Mouse (Mus musculus) ES-Bruce4 (cell line): ENCODE results near the gene Lrp8. TPM values are rescaled to one million over a fixed set of nuclear protein-coding genes. Genes with fewer than 3 reads are reported as not detected.

Experiments used
- H3K27ac ChIP-seq: 2 replicates; pipeline ENCODE4 v1.5.1; 2012; ENCODE audit warnings: low read length, inconsistent platforms; ENCODE audit not compliant: insufficient read depth
- H3K27me3 ChIP-seq: 2 replicates; pipeline ENCODE4 v1.6.1; 2012; ENCODE audit warnings: mild to moderate bottlenecking, low read length, inconsistent platforms; ENCODE audit not compliant: control insufficient read depth, poor library complexity, insufficient read depth, severe bottlenecking
- H3K36me3 ChIP-seq: 2 replicates; pipeline ENCODE4 v1.6.1; 2012; ENCODE audit warnings: inconsistent platforms, mild to moderate bottlenecking, low read length, moderate library complexity; ENCODE audit not compliant: control insufficient read depth, poor library complexity, insufficient read depth, severe bottlenecking
- H3K4me1 ChIP-seq: one replicate; pipeline ENCODE4 v1.8.1; 2011; ENCODE audit warnings: low read length; ENCODE audit not compliant: control insufficient read depth, insufficient read depth
- H3K4me3 ChIP-seq: 2 replicates; pipeline ENCODE4 v1.5.1; 2011; ENCODE audit warnings: low read depth, mild to moderate bottlenecking, low read length
- H3K9ac ChIP-seq: 2 replicates; pipeline ENCODE4 v1.6.1; 2012; ENCODE audit warnings: low read depth, mild to moderate bottlenecking, inconsistent platforms; ENCODE audit not compliant: poor library complexity, severe bottlenecking
- H3K9me3 ChIP-seq: replicated peaks from 2 replicates; pipeline ENCODE4 v1.6.1; 2012; ENCODE audit warnings: mild to moderate bottlenecking, low read length, inconsistent platforms; ENCODE audit not compliant: control insufficient read depth, poor library complexity, insufficient read depth, severe bottlenecking
- CTCF ChIP-seq: IDR thresholded peaks from one replicate; pipeline ENCODE4 v1.8.1; 2011; ENCODE audit warnings: low read depth, low read length
- EP300 ChIP-seq: IDR thresholded peaks from 2 replicates; pipeline ENCODE4 v1.6.1; 2011; ENCODE audit warnings: low read depth, low read length; ENCODE audit not compliant: insufficient read depth
- POLR2A ChIP-seq: IDR thresholded peaks from one replicate; pipeline ENCODE4 v1.8.1; 2011; ENCODE audit warnings: low read length; ENCODE audit not compliant: insufficient read depth
- polyA plus RNA-seq: library from polyadenylated mRNA; stranded (reverse); fragments of >200 nt; gene quantifications from 2 replicates; pipeline ENCODE4 v1.2.4, GENCODE M21; 2011; ENCODE audit warnings: low read depth; ENCODE audit not compliant: missing spikeins, insufficient read depth, insufficient read length

Gene Lrp8
- polyA plus RNA-seq, 1 experiment, result 26.8 TPM

DNA sequence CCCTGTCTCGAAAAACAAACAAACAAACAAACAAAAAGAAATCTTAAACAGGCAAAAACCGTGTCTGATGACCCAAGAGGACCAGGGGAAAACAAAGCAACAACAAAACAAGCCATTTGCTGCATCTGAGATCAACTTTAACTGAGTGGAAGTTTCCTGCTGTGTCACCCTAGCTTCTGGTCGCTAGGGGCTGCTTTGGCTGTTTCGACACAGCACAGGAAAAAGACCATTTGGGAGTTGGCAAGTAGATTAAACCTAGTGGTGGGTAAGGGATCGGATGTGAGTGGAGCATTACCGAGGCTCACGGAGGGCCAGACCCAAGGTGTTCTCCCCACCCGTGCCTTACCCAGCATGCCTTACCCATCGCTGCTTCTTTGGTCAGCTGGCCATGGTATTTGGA, 104.5 kb downstream of the Lrp8 start:
- Histone ChIP-seq H3K36me3 (no peaks in the 10 kb centered on the region; the same call in 1 of the 2 replicates), H3K4me1 (no peaks in the 10 kb centered on the region), H3K27ac (no peak overlapping the region), H3K9me3 (no peaks in the 10 kb centered on the region), H3K27me3 (no peaks in the 10 kb centered on the region), H3K4me3 (no peak overlapping the region), H3K9ac (no peak overlapping the region)
- TF ChIP-seq CTCF (no peak), POLR2A (no peak), EP300 (no peak)

DNA sequence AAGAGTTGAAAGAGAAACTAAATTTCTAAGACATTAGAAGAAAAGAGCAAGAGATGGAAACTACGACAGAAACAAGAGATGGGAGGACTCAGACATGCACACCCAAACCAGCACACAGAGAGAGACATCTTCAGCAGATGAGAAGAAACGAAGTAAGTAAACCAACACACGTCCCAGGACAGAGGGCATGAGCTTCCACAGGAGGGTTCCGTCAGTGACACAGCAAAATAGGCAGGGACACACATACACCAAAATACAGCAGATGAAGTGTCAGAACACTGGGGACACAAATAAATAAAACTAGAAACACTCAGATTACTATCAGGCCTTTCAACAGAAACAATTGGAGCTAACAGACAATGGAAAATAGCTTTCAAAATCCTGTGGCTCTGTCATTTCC, 108.0 kb downstream of the Lrp8 start:
- Histone ChIP-seq H3K4me1 (no peaks in the 10 kb centered on the region), H3K4me3 (no peak overlapping the region), H3K27ac (no peak overlapping the region), H3K27me3 (no peaks in the 10 kb centered on the region), H3K36me3 (peaks cover 6% of the 10 kb centered on the region; the same call in 1 of the 2 replicates), H3K9ac (no peak overlapping the region), H3K9me3 (no peaks in the 10 kb centered on the region)
- TF ChIP-seq CTCF, result no peak
- no peak for TF ChIP-seq EP300
- TF ChIP-seq POLR2A, result no peak

DNA sequence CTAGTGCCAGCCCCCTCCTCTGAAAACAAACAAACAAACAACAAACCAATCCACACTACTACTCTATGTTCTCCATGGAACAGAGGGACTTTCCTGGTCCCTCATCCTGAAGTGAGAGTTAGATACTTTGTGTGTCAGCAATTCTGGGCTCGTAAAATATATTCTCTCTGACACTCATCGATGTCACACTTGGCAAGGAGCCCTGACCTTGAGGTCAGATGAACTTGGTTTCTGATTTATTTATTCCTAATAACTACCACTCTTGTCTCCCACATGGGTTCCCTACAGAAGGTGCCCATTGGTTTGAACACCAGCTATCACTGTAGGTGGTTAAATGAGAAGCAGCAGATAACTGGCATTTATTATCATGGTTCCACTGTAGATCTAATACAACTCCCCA, 118.3 kb downstream of the Lrp8 start:
- TF ChIP-seq POLR2A (no peak), EP300 (no peak), CTCF (no peak)
- Histone ChIP-seq H3K9ac (no peak overlapping the region), H3K27ac (no peak overlapping the region), H3K36me3 (no peaks in the 10 kb centered on the region), H3K4me1 (no peaks in the 10 kb centered on the region), H3K27me3 (no peaks in the 10 kb centered on the region), H3K9me3 (no peaks in the 10 kb centered on the region), H3K4me3 (no peak overlapping the region)

DNA sequence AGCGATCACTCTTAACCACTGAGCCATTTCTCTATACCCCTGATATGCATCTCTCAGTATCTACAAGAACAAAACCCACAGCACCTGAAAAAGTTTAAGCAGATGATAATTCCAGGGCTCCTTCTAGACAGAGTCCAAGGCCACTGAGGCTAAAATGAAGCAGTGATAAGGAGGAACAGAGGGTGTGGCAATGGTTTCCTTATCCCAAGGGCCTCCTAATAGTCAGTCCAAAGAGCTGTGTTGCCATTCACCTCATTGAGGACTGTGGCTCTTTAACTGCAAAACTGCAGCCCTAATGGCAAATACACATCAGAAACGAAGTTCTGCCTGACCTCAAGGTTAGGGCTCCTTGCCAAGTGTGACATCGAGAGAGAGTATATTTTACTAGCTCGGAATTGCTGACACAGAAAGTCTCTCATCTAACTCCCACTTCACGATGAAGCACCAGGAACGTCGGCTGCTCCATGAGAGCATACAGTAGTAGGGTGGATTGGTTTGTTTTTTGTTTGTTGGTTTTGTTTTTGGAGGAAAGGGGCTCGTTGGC, 119.2 kb downstream of the Lrp8 start:
- Histone ChIP-seq H3K27ac (no peak overlapping the region), H3K4me3 (no peak overlapping the region), H3K9me3 (no peaks in the 10 kb centered on the region), H3K36me3 (no peaks in the 10 kb centered on the region), H3K9ac (no peak overlapping the region), H3K4me1 (no peaks in the 10 kb centered on the region), H3K27me3 (no peaks in the 10 kb centered on the region)
- no peak for TF ChIP-seq CTCF
- TF ChIP-seq EP300, result no peak
- no peak for TF ChIP-seq POLR2A

DNA sequence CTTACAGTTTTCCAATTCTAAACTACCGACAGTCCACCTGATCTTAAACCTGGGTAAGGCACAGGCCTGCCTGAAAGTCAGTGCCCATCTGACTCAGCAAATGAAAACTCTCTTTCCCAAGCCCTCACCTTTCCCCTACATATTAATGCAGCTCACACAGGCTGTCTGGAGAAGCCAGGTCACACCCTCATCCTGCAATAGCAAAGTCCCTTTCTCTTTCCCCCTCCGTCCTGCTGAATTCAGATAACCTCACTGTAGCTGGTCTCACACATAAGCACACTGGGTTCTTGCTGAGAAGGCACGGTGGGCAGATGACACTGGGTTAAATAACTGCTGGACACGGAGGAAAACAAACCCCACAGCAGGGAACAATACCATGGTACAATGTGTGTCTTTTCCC, 119.9 kb downstream of the Lrp8 start:
- H3K27ac ChIP-seq, result no peak overlapping the region
- no peaks in the 10 kb centered on the region for H3K9me3 ChIP-seq
- no peak overlapping the region for H3K9ac ChIP-seq
- no peak overlapping the region for H3K4me3 ChIP-seq
- H3K36me3 ChIP-seq, result no peaks in the 10 kb centered on the region
- no peaks in the 10 kb centered on the region for H3K4me1 ChIP-seq
- H3K27me3 ChIP-seq, result no peaks in the 10 kb centered on the region
- no peak for TF ChIP-seq CTCF
- TF ChIP-seq POLR2A, result no peak
- TF ChIP-seq EP300, result no peak

DNA sequence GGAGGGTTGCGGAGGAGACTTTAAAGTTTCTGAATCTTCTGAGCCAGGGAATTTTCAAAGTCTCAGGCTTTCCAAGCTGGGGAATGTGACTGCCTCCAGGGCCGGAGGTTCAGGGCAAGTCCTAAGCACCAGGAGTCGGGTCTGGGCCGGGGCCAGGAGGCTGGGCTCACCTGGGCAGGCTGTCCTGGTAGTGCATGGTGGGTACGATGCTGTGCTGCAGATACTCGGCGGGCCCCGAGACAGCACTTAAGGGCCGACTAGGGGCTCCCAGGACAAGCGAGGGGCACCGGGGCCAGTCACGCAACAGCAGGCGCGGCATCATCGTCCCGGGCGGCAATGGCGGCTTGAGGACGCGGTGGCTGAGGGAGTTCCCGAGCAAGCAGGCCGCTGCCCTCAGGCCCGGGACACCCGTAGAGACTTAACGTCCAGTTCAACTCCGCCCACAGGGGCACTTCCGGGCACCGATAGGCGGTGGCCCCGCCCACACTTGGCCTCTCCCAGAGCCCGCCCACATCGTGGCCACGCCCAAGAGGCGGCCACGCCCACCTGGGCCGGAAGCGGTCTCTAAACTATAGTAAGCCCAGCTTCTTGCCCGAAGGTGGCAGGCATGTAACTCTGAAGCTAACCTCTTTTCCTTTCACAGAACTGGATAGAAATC, 121.2 kb downstream of the Lrp8 start, which contains the start of gene Cpt2:
TSS of gene Cpt2 (minus strand) at position 466 of the 658 bp plus-strand sequence.
- TF ChIP-seq POLR2A (peak; percentile 79), EP300 (no peak), CTCF (no peak)
- Histone ChIP-seq H3K27me3 (no peaks in the 10 kb centered on the region), H3K4me1 (no peaks in the 10 kb centered on the region), H3K9me3 (no peaks in the 10 kb centered on the region), H3K27ac (no peak within 1 kb of the TSS), H3K36me3 (no peaks in the 10 kb centered on the region), H3K9ac (peak within 1 kb of the TSS; percentile 98), H3K4me3 (peak within 1 kb of the TSS; percentile 95)
